Mouse (Mus musculus) bone marrow macrophage, adult 2 months (primary cell): Measurements from ENCODE around the gene Smim12.

ENCODE experiments used
- CTCF ChIP-seq: IDR thresholded peaks from 2 replicates; pipeline ENCODE4 v1.5.1; 2012; ENCODE audit warnings: low read depth, mild to moderate bottlenecking, low read length, moderate library complexity
- POLR2A ChIP-seq: IDR thresholded peaks from 2 replicates; pipeline ENCODE4 v1.6.1; 2012; ENCODE audit warnings: mild to moderate bottlenecking, low read depth, low read length, borderline replicate concordance

DNA sequence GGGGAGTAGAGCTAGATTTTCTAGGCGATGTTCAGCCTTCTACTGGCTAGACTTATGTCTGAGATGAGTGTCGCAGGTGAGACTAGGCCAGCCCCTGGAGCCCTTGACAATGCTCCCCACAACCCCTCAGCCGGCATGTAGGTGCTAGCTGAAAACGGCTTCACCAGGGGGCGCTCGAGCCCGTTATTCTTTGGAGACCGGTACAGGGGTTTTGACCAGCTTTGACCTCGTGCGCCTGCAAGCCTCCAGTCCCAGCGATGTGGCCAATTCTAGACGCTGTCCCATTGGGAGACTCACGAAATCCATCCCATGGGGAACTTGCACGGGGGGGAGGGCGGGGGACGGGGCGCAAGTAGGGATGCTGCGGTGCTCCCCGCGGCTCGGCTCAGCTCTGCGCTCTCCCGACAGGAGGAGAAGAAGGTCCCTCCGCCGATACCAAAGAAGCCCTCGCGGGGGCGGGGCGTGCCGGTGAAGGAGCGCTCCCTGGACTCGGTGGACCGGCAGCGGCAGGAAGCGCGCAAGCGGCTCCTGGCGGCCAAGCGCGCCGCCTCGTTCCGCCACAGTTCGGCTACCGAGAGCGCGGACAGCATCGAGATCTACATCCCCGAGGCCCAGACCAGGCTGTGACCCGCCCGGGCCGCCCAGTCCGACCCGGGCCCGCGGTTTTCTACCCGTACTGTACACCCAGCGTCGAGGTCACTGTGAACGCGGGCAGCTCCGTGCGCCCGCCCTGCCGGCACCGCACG is 7.7 kb upstream of the Smim12 start:
- TF ChIP-seq CTCF: peak; percentile 54; the same call in 1 of the 2 replicates
- no peak for TF ChIP-seq POLR2A
